Mouse (Mus musculus) E14TG2a.4 (cell line): ENCODE measurements around the gene Trim25.

Source experiments
- CTCF ChIP-seq: conservative IDR thresholded peaks from 2 replicates; pipeline ENCODE4 v1.5.1; 2014; ENCODE audit warnings: low read length
- NANOG ChIP-seq: IDR thresholded peaks from 2 replicates; pipeline ENCODE4 v1.6.1; 2014; ENCODE audit warnings: borderline replicate concordance, low read length, mixed read lengths
- POU5F1 ChIP-seq: IDR thresholded peaks from 2 replicates; pipeline ENCODE4 v1.6.1; 2014; ENCODE audit warnings: low read length, borderline replicate concordance

DNA sequence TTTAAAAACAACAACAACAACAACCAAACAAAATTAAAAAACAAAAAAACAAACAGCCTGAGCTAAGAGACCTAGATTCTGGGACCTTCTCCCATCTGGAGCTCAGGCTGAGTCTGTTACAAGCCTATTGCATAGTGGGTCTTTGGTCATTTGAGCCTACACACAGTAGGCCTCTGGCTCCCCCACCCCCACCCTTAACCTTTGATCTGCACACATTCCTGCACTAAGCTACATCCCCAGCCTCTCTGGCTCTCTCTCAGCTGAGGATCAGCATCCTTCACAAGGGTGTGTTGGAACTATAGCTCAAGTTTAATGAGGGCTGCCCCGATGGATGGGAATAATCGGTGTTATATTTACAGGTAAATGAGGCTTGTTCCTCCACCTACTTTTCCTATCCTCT is 3.6 kb upstream of the Trim25 start:
- TF ChIP-seq CTCF (no peak), NANOG (no peak), POU5F1 (no peak)
